Mouse (Mus musculus): ENCODE results near the gene Cx3cr1.

DNA sequence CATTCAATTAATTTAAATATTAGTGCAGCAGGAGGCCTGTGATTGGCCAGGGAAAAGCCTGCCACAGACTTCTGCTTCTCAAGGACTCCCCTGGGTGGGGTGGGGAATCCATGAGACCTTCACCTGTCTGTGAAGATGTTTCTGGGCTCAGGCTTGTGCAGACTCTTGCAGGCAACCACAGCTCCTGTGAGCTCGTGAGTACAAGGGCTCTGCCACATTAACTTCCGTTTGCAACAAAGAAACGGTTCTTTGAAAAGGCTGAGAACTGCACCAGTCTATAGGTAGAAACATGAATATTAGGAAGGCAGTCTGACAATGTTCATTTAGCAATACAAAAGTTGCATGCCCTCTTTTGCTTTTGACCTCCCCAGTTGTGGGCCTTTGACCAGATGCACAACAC is 8.6 kb upstream of the Cx3cr1 start:
- TF ChIP-seq POLR2A (IDR thresholded peaks at IDR 0.05; ENCODE audit: borderline replicate concordance, extremely low read depth, low read depth, low read length) (no peak), CTCF (IDR thresholded peaks at IDR 0.05; ENCODE audit: insufficient read depth, low read length) (no peak)

Data from lung, adult 2 months (tissue).